Mouse (Mus musculus) intestine, postnatal 0 days (tissue): ENCODE data around the gene Ppp2r3d. TPM values are rescaled to one million over a fixed set of nuclear protein-coding genes. Genes with fewer than 3 reads are reported as not detected.

Experiments used
- ATAC-seq: fragments of 200-750 bp; cut with Nextera tagmentation; 2 replicates; pipeline ENCODE4 v1.8.0; 2017; ENCODE audit warnings: mild to moderate bottlenecking, moderate TSS enrichment, moderate library complexity
- H3K27ac ChIP-seq: fragments of 300-500 bp; sonication (generic); 2 replicates; pipeline ENCODE4 v1.5.1; 2014; ENCODE audit warnings: mild to moderate bottlenecking, low read depth, low read length, moderate library complexity
- H3K27me3 ChIP-seq: fragments of 300-500 bp; sonication (generic); replicated peaks from 2 replicates; pipeline ENCODE4 v1.6.1; 2014; ENCODE audit warnings: low read length, mixed read lengths; ENCODE audit not compliant: control insufficient read depth, insufficient read depth
- H3K36me3 ChIP-seq: fragments of 300-500 bp; sonication (generic); 2 replicates; pipeline ENCODE4 v1.6.1; 2014; ENCODE audit warnings: mild to moderate bottlenecking, moderate library complexity; ENCODE audit not compliant: control insufficient read depth, insufficient read depth
- H3K4me1 ChIP-seq: fragments of 300-500 bp; sonication (generic); replicated peaks from 2 replicates; pipeline ENCODE4 v1.6.1; 2014; ENCODE audit warnings: antibody characterized with exemption, low read length, mixed read lengths; ENCODE audit not compliant: control insufficient read depth, insufficient read depth
- H3K4me2 ChIP-seq: fragments of 300-500 bp; sonication (generic); replicated peaks from 2 replicates; pipeline ENCODE4 v1.6.1; 2014; ENCODE audit warnings: low read depth, mild to moderate bottlenecking, moderate library complexity
- H3K4me3 ChIP-seq: fragments of 300-500 bp; sonication (generic); 2 replicates; pipeline ENCODE4 v1.5.1; 2014; ENCODE audit warnings: low read depth, low read length
- H3K9ac ChIP-seq: fragments of 300-500 bp; sonication (generic); 2 replicates; pipeline ENCODE4 v1.6.1; 2014; ENCODE audit warnings: mild to moderate bottlenecking, low read depth, low read length
- H3K9me3 ChIP-seq: fragments of 300-500 bp; sonication (generic); 2 replicates; pipeline ENCODE4 v1.6.1; 2016; ENCODE audit warnings: mixed run types; ENCODE audit not compliant: control insufficient read depth
- CTCF ChIP-seq: sonication (generic); IDR thresholded peaks from 2 replicates; pipeline ENCODE4 v1.5.1; 2016; ENCODE audit warnings: low read depth, mild to moderate bottlenecking, control low read depth, antibody characterized with exemption, moderate library complexity
- WGBS: fragments of 180-500 bp; shearing (Covaris S2); extraction: QIAGEN DNeasy Blood & Tissue Kit; methylation state at CpG from one replicate; pipeline ENCODE4 v1.1.7; 2014; 5-methylcytosine and 5-hydroxymethylcytosine counted together
- polyA plus RNA-seq: library from polyadenylated mRNA; unstranded; fragments of >200 nt; fragmentation: Nextera tagmentation; extraction: Ambion mirVana; gene quantifications from 2 replicates; pipeline ENCODE4 v1.2.1, GENCODE M21; 2015

Ppp2r3d gene
- polyA plus RNA-seq, 1 experiment from 2014 or later, result 93.5 TPM

GRCm38 (mm10) chr9:124422427-124422826, 54.3 kb downstream of the Ppp2r3d start:
- TF ChIP-seq CTCF, result no peak
- Histone ChIP-seq H3K4me2 (peak overlapping the region; percentile 80), H3K9ac (peak overlapping the region; percentile 46; the same call in 1 of the 2 replicates), H3K27me3 (no peaks in the 10 kb centered on the region), H3K27ac (peak overlapping the region; percentile 99), H3K4me1 (no peaks in the 10 kb centered on the region), H3K36me3 (no peaks in the 10 kb centered on the region), H3K9me3 (no peaks in the 10 kb centered on the region), H3K4me3 (peak overlapping the region; percentile 62)
- ATAC-seq, result peak; percentile 1; the same call in 1 of the 2 replicates
- WGBS, result 3% methylated on average over 23 of the region's 25 CpGs

- no peak for ATAC-seq
- TF ChIP-seq CTCF, result no peak
- Histone ChIP-seq H3K9ac (no peak overlapping the region), H3K27me3 (no peaks in the 10 kb centered on the region), H3K4me2 (no peak overlapping the region), H3K4me3 (no peak overlapping the region), H3K27ac (no peak overlapping the region), H3K36me3 (no peaks in the 10 kb centered on the region), H3K4me1 (no peaks in the 10 kb centered on the region), H3K9me3 (no peaks in the 10 kb centered on the region)
Observed at GRCm38 (mm10) chr9:124412921-124413320, 63.8 kb downstream of the Ppp2r3d start.

- Histone ChIP-seq H3K4me1 (no peaks in the 10 kb centered on the region), H3K4me3 (no peak overlapping the region), H3K4me2 (no peak overlapping the region), H3K36me3 (no peaks in the 10 kb centered on the region), H3K27me3 (no peaks in the 10 kb centered on the region), H3K9me3 (no peaks in the 10 kb centered on the region), H3K9ac (no peak overlapping the region), H3K27ac (no peak overlapping the region)
- no peak for TF ChIP-seq CTCF
- no peak for ATAC-seq
- 67% methylated on average over 1 of the region's 1 CpGs for WGBS
Observed at GRCm38 (mm10) chr9:124411553-124411952, 65.1 kb downstream of the Ppp2r3d start.

- no peaks in the 10 kb centered on the region for H3K4me1 ChIP-seq
- 79% methylated on average over 1 of the region's 1 CpGs for WGBS
- H3K27ac ChIP-seq, result no peak overlapping the region
- H3K4me3 ChIP-seq, result no peak overlapping the region
- H3K9ac ChIP-seq, result no peak overlapping the region
- no peaks in the 10 kb centered on the region for H3K27me3 ChIP-seq
- TF ChIP-seq CTCF, result no peak
- no peaks in the 10 kb centered on the region for H3K9me3 ChIP-seq
- no peak for ATAC-seq
- no peaks in the 10 kb centered on the region for H3K36me3 ChIP-seq
- H3K4me2 ChIP-seq, result no peak overlapping the region
Observed at GRCm38 (mm10) chr9:124408564-124408963, 68.1 kb downstream of the Ppp2r3d start.

Other genes starting within 250 kb of the Ppp2r3d start
- 18.5 and 19.8 TPM in 2 replicates for gene 2010315B03Rik, start 164.2 kb downstream of the Ppp2r3d start, polyA plus RNA-seq
- gene Gm21836, start 16.9 kb upstream of the Ppp2r3d start, polyA plus RNA-seq, result not detected in 2 replicates